Mouse (Mus musculus) intestine, postnatal 0 days (tissue): Measurements from ENCODE around the gene Jak2. TPM values are rescaled to one million over a fixed set of nuclear protein-coding genes. Genes with fewer than 3 reads are reported as not detected.

Source experiments
- ATAC-seq: fragments of 200-750 bp; cut with Nextera tagmentation; 2 replicates; pipeline ENCODE4 v1.8.0; 2017; ENCODE audit warnings: mild to moderate bottlenecking, moderate TSS enrichment, moderate library complexity
- H3K27ac ChIP-seq: fragments of 300-500 bp; sonication (generic); 2 replicates; pipeline ENCODE4 v1.5.1; 2014; ENCODE audit warnings: mild to moderate bottlenecking, low read depth, low read length, moderate library complexity
- H3K27me3 ChIP-seq: fragments of 300-500 bp; sonication (generic); replicated peaks from 2 replicates; pipeline ENCODE4 v1.6.1; 2014; ENCODE audit warnings: low read length, mixed read lengths; ENCODE audit not compliant: control insufficient read depth, insufficient read depth
- H3K36me3 ChIP-seq: fragments of 300-500 bp; sonication (generic); 2 replicates; pipeline ENCODE4 v1.6.1; 2014; ENCODE audit warnings: mild to moderate bottlenecking, moderate library complexity; ENCODE audit not compliant: control insufficient read depth, insufficient read depth
- H3K4me1 ChIP-seq: fragments of 300-500 bp; sonication (generic); replicated peaks from 2 replicates; pipeline ENCODE4 v1.6.1; 2014; ENCODE audit warnings: antibody characterized with exemption, low read length, mixed read lengths; ENCODE audit not compliant: control insufficient read depth, insufficient read depth
- H3K4me2 ChIP-seq: fragments of 300-500 bp; sonication (generic); replicated peaks from 2 replicates; pipeline ENCODE4 v1.6.1; 2014; ENCODE audit warnings: low read depth, mild to moderate bottlenecking, moderate library complexity
- H3K4me3 ChIP-seq: fragments of 300-500 bp; sonication (generic); 2 replicates; pipeline ENCODE4 v1.5.1; 2014; ENCODE audit warnings: low read depth, low read length
- H3K9ac ChIP-seq: fragments of 300-500 bp; sonication (generic); 2 replicates; pipeline ENCODE4 v1.6.1; 2014; ENCODE audit warnings: mild to moderate bottlenecking, low read depth, low read length
- H3K9me3 ChIP-seq: fragments of 300-500 bp; sonication (generic); 2 replicates; pipeline ENCODE4 v1.6.1; 2016; ENCODE audit warnings: mixed run types; ENCODE audit not compliant: control insufficient read depth
- CTCF ChIP-seq: sonication (generic); IDR thresholded peaks from 2 replicates; pipeline ENCODE4 v1.5.1; 2016; ENCODE audit warnings: low read depth, mild to moderate bottlenecking, control low read depth, antibody characterized with exemption, moderate library complexity
- WGBS: fragments of 180-500 bp; shearing (Covaris S2); extraction: QIAGEN DNeasy Blood & Tissue Kit; methylation state at CpG from one replicate; pipeline ENCODE4 v1.1.7; 2014; 5-methylcytosine and 5-hydroxymethylcytosine counted together
- polyA plus RNA-seq: library from polyadenylated mRNA; unstranded; fragments of >200 nt; fragmentation: Nextera tagmentation; extraction: Ambion mirVana; gene quantifications from 2 replicates; pipeline ENCODE4 v1.2.1, GENCODE M21; 2015

The Jak2 gene
- polyA plus RNA-seq, 1 experiment from 2014 or later = 11.2 TPM

DNA sequence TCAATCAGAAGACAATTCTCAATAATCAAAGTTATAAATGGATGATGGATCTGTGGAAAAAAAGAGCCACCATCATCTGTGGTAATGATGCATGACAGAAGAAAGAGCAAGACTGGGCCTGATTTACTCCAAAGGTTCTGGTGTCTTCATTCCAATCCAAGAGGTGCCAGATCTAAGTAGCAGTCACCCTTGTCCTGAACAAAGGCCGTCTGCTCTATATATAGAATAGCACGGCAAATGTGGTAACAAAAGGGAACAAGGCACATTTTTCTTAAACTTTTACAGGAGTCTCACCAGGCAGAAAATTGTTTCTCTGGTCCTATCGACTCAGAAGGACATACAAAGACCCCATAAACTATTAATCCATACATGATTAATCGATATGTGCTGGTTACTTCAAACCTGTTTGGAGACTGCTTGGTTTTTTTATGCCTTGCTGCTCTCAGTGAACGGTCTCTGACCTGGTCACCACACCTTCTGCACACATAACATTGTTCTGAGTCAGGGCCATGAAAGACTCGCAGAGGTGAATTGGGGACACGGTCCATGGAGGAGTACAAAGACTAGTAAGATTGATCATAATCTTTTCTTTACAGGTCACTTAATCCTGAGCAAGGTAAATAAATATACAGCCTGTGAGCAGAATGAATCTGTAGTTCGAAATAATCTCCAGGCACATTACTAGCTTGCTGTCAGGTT lies 35.7 kb upstream of the Jak2 start:
- ATAC-seq = peak; percentile 96
- Histone ChIP-seq H3K36me3 (no peaks in the 10 kb centered on the region), H3K27ac (peak overlapping the region; percentile 42; the same call in 1 of the 2 replicates), H3K9me3 (no peaks in the 10 kb centered on the region), H3K4me3 (no peak overlapping the region), H3K4me1 (no peaks in the 10 kb centered on the region), H3K9ac (no peak overlapping the region), H3K4me2 (no peak overlapping the region), H3K27me3 (no peaks in the 10 kb centered on the region)
- no peak for TF ChIP-seq CTCF
- 41% methylated on average over 8 of the region's 8 CpGs for WGBS

DNA sequence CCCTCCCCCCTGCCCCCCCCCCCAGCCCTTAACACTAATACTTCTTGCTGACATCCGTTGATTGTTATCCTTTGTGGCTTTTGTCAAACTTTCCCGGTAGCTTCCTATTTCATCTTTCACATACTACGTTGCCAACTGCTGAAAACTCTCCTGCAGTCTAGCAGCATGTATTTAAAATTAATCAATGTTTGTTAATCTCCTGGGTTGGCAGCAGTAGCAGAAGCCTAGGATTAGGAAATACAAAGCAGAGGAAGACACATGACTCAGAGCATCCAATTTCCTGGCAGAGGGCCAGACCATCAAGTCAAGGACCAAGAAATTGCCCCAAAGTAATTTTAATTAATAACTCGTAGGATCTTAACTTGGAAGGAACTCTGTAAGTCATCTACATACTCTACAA lies 29.8 kb upstream of the Jak2 start:
- H3K36me3 ChIP-seq = no peaks in the 10 kb centered on the region
- H3K4me3 ChIP-seq = no peak overlapping the region
- no peak overlapping the region for H3K9ac ChIP-seq
- no peaks in the 10 kb centered on the region for H3K4me1 ChIP-seq
- H3K9me3 ChIP-seq = no peaks in the 10 kb centered on the region
- TF ChIP-seq CTCF = no peak
- no peak for ATAC-seq
- H3K4me2 ChIP-seq = no peak overlapping the region
- WGBS = 70% methylated on average over 4 of the region's 4 CpGs
- H3K27me3 ChIP-seq = no peaks in the 10 kb centered on the region
- no peak overlapping the region for H3K27ac ChIP-seq

DNA sequence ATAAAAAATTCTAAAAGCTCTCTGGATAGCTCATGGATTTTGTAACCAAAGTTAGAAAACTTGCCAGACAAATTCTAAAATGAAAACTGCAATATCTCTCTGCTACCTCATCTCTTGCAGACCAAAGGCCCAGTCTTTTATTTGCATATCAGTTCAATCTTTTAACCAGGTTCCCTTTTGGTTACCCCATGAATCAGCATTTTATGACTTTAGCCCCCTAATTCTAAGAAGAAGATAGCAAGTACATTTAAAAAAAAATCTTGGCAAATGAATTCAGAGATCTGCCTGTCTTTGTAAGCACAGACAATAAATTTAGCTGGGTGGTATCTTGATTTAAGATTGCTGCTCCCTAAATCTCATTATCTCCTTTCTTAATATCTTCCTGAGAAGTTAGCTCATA lies 26.7 kb upstream of the Jak2 start:
- no peak for TF ChIP-seq CTCF
- H3K4me2 ChIP-seq = no peak overlapping the region
- H3K27me3 ChIP-seq = no peaks in the 10 kb centered on the region
- H3K9ac ChIP-seq = no peak overlapping the region
- ATAC-seq = no peak
- H3K9me3 ChIP-seq = no peaks in the 10 kb centered on the region
- H3K27ac ChIP-seq = no peak overlapping the region
- H3K36me3 ChIP-seq = no peaks in the 10 kb centered on the region
- H3K4me3 ChIP-seq = no peak overlapping the region
- H3K4me1 ChIP-seq = no peaks in the 10 kb centered on the region

DNA sequence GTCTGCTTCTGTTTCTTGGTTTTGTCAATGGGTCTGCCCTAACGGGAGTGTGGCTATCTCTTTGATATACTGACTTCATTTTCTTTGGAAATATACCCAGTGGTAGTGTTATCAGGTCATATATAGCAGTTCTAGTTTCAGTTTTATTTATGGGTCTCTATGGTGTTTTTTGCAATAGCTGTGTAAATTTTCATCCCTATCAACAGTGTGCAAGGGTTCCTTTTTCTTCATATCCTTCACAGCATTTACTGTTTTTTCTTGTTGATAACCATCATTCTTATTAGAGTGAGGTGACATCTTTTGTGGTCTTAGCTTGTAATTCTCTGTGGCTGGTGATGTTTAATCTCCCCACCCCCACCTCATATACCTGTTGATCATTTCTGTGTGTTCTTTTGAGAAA lies 24.6 kb upstream of the Jak2 start:
- H3K4me2 ChIP-seq = no peak overlapping the region
- no peaks in the 10 kb centered on the region for H3K36me3 ChIP-seq
- ATAC-seq = no peak
- H3K4me1 ChIP-seq = no peaks in the 10 kb centered on the region
- H3K27me3 ChIP-seq = no peaks in the 10 kb centered on the region; the same call in 1 of the 2 replicates
- 45% methylated on average over 1 of the region's 1 CpGs for WGBS
- no peak for TF ChIP-seq CTCF
- no peaks in the 10 kb centered on the region for H3K9me3 ChIP-seq
- no peak overlapping the region for H3K9ac ChIP-seq
- no peak overlapping the region for H3K27ac ChIP-seq
- H3K4me3 ChIP-seq = no peak overlapping the region

DNA sequence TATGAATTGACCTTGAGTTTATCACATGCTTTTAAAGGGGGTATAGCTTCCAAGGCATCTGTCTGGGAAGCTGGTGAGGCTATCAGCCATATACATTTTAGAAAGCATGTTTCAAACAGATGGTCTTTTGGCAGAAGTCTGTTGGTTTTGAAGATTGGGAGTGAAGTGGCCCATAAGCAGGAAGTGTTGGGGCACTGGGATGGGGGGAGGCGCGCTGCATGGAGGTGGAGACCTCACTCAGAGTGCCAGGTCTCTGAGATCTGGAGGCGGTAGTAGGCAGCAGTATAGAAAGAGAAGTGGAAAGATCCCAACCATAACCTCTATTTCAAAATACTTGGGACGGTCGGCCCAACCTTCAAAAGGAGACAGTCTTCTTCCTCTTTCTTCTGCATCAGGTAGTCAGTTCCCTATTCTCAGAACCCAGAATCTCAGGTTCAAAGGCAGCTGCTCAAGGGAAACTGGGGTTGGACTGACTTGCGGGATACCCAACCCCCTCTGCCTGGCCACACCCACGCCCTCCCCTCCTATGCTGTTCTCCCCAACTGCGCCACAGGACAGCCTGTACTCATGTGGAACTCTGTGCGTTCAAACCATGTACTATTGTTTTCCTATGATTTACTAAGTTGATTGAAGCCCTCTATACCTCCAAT lies 23.6 kb upstream of the Jak2 start:
- TF ChIP-seq CTCF = no peak

DNA sequence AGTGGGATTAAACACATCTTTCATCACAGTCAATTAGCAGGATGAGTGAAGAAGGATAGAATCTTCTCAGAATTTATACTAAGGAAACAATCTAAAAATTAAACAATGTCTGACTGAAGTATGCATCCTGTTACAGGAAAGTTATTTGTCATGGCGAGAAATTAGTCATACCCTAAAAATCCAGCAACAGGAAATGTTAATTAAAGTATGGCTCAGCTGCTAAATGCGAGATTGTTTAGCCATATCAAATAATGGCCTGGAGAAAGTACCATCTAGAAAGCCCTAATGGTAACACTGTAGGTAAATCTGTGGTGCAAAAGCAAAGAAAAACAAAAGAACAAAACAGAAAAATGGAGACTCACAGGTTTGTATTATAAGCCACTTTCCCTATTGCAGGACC lies 22.6 kb upstream of the Jak2 start:
- no peak for TF ChIP-seq CTCF
- no peaks in the 10 kb centered on the region for H3K4me1 ChIP-seq
- WGBS = 56% methylated on average over 2 of the region's 2 CpGs
- no peaks in the 10 kb centered on the region; the same call in 1 of the 2 replicates for H3K27me3 ChIP-seq
- no peaks in the 10 kb centered on the region for H3K9me3 ChIP-seq
- H3K9ac ChIP-seq = no peak overlapping the region
- no peaks in the 10 kb centered on the region for H3K36me3 ChIP-seq
- H3K27ac ChIP-seq = no peak overlapping the region
- H3K4me2 ChIP-seq = no peak overlapping the region
- no peak overlapping the region for H3K4me3 ChIP-seq
- no peak for ATAC-seq

More for the DNA sequence above, 23.6 kb upstream of the Jak2 start:
- H3K4me3 ChIP-seq = no peak overlapping the region
- no peak for ATAC-seq
- H3K36me3 ChIP-seq = no peaks in the 10 kb centered on the region
- no peak overlapping the region for H3K9ac ChIP-seq
- H3K27me3 ChIP-seq = no peaks in the 10 kb centered on the region; the same call in 1 of the 2 replicates
- H3K4me1 ChIP-seq = no peaks in the 10 kb centered on the region
- H3K27ac ChIP-seq = no peak overlapping the region
- H3K4me2 ChIP-seq = no peak overlapping the region
- H3K9me3 ChIP-seq = no peaks in the 10 kb centered on the region
- 70% methylated on average over 9 of the region's 9 CpGs for WGBS
